Mouse (Mus musculus): ENCODE measurements at regions not wholly inside any gene's neighbourhood (a gene's known extent, or its start where the extent isn't known, plus 50 kb on each side); places are given as distances from the start of the nearest gene placed in this dataset.

- H3K4me1 ChIP-seq (ENCODE audit: control insufficient read depth, insufficient read depth, insufficient read length, low read length): no peaks in the 10 kb centered on the region; the same call in 1 of the 2 replicates
- H3K27me3 ChIP-seq (ENCODE audit: control insufficient read depth, insufficient read depth, low read length): no peaks in the 10 kb centered on the region
- 81% methylated on average over 7 of the region's 7 CpGs for WGBS
- no peaks in the 10 kb centered on the region for H3K36me3 ChIP-seq (ENCODE audit: control insufficient read depth, insufficient read depth, low read length)
- no peak overlapping the region for H3K4me3 ChIP-seq (ENCODE audit: low read depth, low read length)
- peak overlapping the region; percentile 43 for H3K27ac ChIP-seq (ENCODE audit: insufficient read depth, low read depth, low read length)
- no peak for TF ChIP-seq POLR2A (IDR thresholded peaks at IDR 0.05; ENCODE audit: low read depth, low read length)
- TF ChIP-seq CTCF (IDR thresholded peaks at IDR 0.05; ENCODE audit: extremely low read depth, insufficient read length, insufficient replicate concordance, low read depth, low read length): no peak
Observed at GRCm38 (mm10) chr9:32910641-32911040, 274.6 kb downstream of the Ets1 start.

DNA sequence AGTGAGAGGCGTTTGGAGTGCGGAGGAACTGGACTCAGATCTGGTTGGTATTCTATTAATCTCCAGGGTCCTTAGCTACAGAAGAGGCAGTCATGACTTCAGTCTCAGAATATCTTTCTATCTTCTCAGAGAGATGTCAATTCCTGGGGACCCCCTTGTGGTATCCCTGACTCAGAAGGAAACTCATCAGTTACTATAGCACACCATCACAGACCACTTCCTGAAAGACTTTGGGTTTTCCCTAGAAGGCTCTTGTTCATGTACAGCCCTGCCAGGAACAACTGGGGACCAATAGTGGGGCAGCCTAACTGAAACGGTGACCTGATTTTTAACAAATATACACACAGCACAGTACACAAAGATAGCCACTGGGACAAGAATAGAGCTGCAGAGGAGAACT lies 279.6 kb downstream of the Ets1 start:
- WGBS: 78% methylated on average over 3 of the region's 3 CpGs
- no peaks in the 10 kb centered on the region; the same call in 1 of the 2 replicates for H3K4me1 ChIP-seq (ENCODE audit: control insufficient read depth, insufficient read depth, insufficient read length, low read length)
- H3K4me3 ChIP-seq (ENCODE audit: low read depth, low read length): no peak overlapping the region
- no peaks in the 10 kb centered on the region for H3K36me3 ChIP-seq (ENCODE audit: control insufficient read depth, insufficient read depth, low read length)
- TF ChIP-seq POLR2A (IDR thresholded peaks at IDR 0.05; ENCODE audit: low read depth, low read length) (no peak), CTCF (IDR thresholded peaks at IDR 0.05; ENCODE audit: extremely low read depth, insufficient read length, insufficient replicate concordance, low read depth, low read length) (no peak)
- H3K27ac ChIP-seq (ENCODE audit: insufficient read depth, low read depth, low read length): no peak overlapping the region
- H3K27me3 ChIP-seq (ENCODE audit: control insufficient read depth, insufficient read depth, low read length): no peaks in the 10 kb centered on the region

- TF ChIP-seq CTCF (IDR thresholded peaks at IDR 0.05; ENCODE audit: extremely low read depth, insufficient read length, insufficient replicate concordance, low read depth, low read length) (no peak), POLR2A (IDR thresholded peaks at IDR 0.05; ENCODE audit: low read depth, low read length) (no peak)
- no peaks in the 10 kb centered on the region for H3K36me3 ChIP-seq (ENCODE audit: control insufficient read depth, insufficient read depth, low read length)
- WGBS: 65% methylated on average over 3 of the region's 3 CpGs
- H3K27me3 ChIP-seq (ENCODE audit: control insufficient read depth, insufficient read depth, low read length): no peaks in the 10 kb centered on the region
- no peak overlapping the region for H3K27ac ChIP-seq (ENCODE audit: insufficient read depth, low read depth, low read length)
- H3K4me1 ChIP-seq (ENCODE audit: control insufficient read depth, insufficient read depth, insufficient read length, low read length): no peaks in the 10 kb centered on the region; the same call in 1 of the 2 replicates
- H3K4me3 ChIP-seq (ENCODE audit: low read depth, low read length): no peak overlapping the region
Observed at GRCm38 (mm10) chr9:32916731-32917130, 280.7 kb downstream of the Ets1 start.

GRCm38 (mm10) chr9:32923925-32924324 lies 287.9 kb downstream of the Ets1 start:
- no peak for TF ChIP-seq POLR2A (IDR thresholded peaks at IDR 0.05; ENCODE audit: low read depth, low read length)
- no peak for TF ChIP-seq CTCF (IDR thresholded peaks at IDR 0.05; ENCODE audit: extremely low read depth, insufficient read length, insufficient replicate concordance, low read depth, low read length)
- no peaks in the 10 kb centered on the region for H3K27me3 ChIP-seq (ENCODE audit: control insufficient read depth, insufficient read depth, low read length)
- H3K4me1 ChIP-seq (ENCODE audit: control insufficient read depth, insufficient read depth, insufficient read length, low read length): no peaks in the 10 kb centered on the region
- no peaks in the 10 kb centered on the region for H3K36me3 ChIP-seq (ENCODE audit: control insufficient read depth, insufficient read depth, low read length)
- H3K27ac ChIP-seq (ENCODE audit: insufficient read depth, low read depth, low read length): peak overlapping the region; percentile 2; the same call in 1 of the 2 replicates
- no peak overlapping the region for H3K4me3 ChIP-seq (ENCODE audit: low read depth, low read length)

DNA sequence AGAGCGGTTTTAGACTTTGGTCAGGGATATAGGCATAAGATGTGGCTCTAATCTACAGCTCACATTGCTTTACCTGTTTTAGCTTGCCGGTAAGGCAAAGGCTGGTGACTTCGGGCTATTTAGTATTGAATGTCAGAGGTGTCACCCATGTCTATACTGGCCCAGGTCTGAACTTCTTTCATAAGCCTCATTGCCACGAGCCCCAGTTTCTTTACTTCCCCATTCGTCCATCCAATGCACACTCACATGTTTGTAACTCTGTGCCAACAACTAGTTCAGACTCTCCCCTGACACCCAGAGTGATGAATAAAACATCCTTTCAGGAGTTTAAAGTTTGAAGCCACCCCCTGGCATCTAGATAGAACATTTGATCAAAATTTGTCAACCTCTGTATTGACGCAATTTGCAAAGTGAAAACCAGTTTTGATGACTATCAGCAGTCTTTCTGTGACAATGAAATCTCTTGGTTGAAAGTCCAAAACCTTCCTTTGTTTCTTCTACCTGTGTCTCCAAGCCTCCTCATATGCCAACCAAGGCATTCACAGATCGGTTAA lies 288.4 kb downstream of the Ets1 start:
- Histone ChIP-seq H3K4me3 (ENCODE audit: low read depth, low read length) (no peak overlapping the region), H3K27me3 (ENCODE audit: control insufficient read depth, insufficient read depth, low read length) (no peaks in the 10 kb centered on the region), H3K4me1 (ENCODE audit: control insufficient read depth, insufficient read depth, insufficient read length, low read length) (no peaks in the 10 kb centered on the region), H3K27ac (ENCODE audit: insufficient read depth, low read depth, low read length) (peak overlapping the region; percentile 2; the same call in 1 of the 2 replicates), H3K36me3 (ENCODE audit: control insufficient read depth, insufficient read depth, low read length) (no peaks in the 10 kb centered on the region)
- 83% methylated on average over 7 of the region's 7 CpGs for WGBS
- TF ChIP-seq POLR2A (IDR thresholded peaks at IDR 0.05; ENCODE audit: low read depth, low read length) (no peak), CTCF (IDR thresholded peaks at IDR 0.05; ENCODE audit: extremely low read depth, insufficient read length, insufficient replicate concordance, low read depth, low read length) (no peak)

DNA sequence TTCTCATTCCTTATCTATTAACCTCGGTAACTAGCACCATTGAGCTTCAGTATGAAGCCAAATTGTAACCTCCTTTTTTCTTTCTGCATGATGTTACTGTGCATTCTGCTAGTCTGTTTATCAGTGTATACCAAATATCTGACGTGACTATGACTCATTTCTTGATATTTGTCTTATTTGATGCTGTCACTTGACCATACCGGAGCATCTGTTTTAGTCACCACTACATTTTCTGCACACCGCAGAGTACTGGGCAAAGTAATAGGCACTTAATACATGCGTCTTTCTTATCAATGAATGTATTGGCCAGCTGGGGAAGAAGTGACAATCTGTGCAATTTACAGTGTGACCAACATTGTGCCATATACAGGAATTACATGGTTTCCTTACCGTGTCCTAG lies 289.0 kb downstream of the Ets1 start:
- Histone ChIP-seq H3K4me1 (ENCODE audit: control insufficient read depth, insufficient read depth, insufficient read length, low read length) (no peaks in the 10 kb centered on the region), H3K4me3 (ENCODE audit: low read depth, low read length) (no peak overlapping the region), H3K27me3 (ENCODE audit: control insufficient read depth, insufficient read depth, low read length) (no peaks in the 10 kb centered on the region), H3K27ac (ENCODE audit: insufficient read depth, low read depth, low read length) (peak overlapping the region; percentile 67; the same call in 1 of the 2 replicates), H3K36me3 (ENCODE audit: control insufficient read depth, insufficient read depth, low read length) (no peaks in the 10 kb centered on the region)
- 76% methylated on average over 6 of the region's 6 CpGs for WGBS
- TF ChIP-seq POLR2A (IDR thresholded peaks at IDR 0.05; ENCODE audit: low read depth, low read length) (no peak), CTCF (IDR thresholded peaks at IDR 0.05; ENCODE audit: extremely low read depth, insufficient read length, insufficient replicate concordance, low read depth, low read length) (no peak)

GRCm38 (mm10) chr9:32925720-32926595 lies 289.9 kb downstream of the Ets1 start:
- peak overlapping the region; percentile 67 for H3K27ac ChIP-seq (ENCODE audit: insufficient read depth, low read depth, low read length)
- WGBS: 71% methylated on average over 12 of the region's 12 CpGs
- H3K36me3 ChIP-seq (ENCODE audit: control insufficient read depth, insufficient read depth, low read length): no peaks in the 10 kb centered on the region
- no peaks in the 10 kb centered on the region for H3K27me3 ChIP-seq (ENCODE audit: control insufficient read depth, insufficient read depth, low read length)
- TF ChIP-seq POLR2A (IDR thresholded peaks at IDR 0.05; ENCODE audit: low read depth, low read length) (no peak), CTCF (IDR thresholded peaks at IDR 0.05; ENCODE audit: extremely low read depth, insufficient read length, insufficient replicate concordance, low read depth, low read length) (no peak)
- no peak overlapping the region for H3K4me3 ChIP-seq (ENCODE audit: low read depth, low read length)
- H3K4me1 ChIP-seq (ENCODE audit: control insufficient read depth, insufficient read depth, insufficient read length, low read length): no peaks in the 10 kb centered on the region
